Mouse (Mus musculus) cerebellum, adult 2 months (tissue): ENCODE measurements around the gene Msln. TPM values are rescaled to one million over a fixed set of nuclear protein-coding genes. Genes with fewer than 3 reads are reported as not detected.
"Not testable (repeated sequence)": the region's sequence is repeated elsewhere in the genome, so short reads cannot be mapped to it uniquely, and the experiment has no call there.

Experiments
- DNase-seq, 2 experiments: peaks; one replicate each; pipeline ENCODE4 v3.0.0; 2021
- H3K27ac ChIP-seq: fragments of 200-500 bp; 2 replicates; pipeline ENCODE4 v1.5.1; 2012; ENCODE audit warnings: low read length, control low read depth, inconsistent platforms; ENCODE audit not compliant: insufficient read depth
- H3K27me3 ChIP-seq: fragments of 200-500 bp; 2 replicates; pipeline ENCODE4 v1.6.1; 2012; ENCODE audit warnings: inconsistent platforms, mild to moderate bottlenecking, low read length, moderate library complexity; ENCODE audit not compliant: control insufficient read depth, insufficient read depth
- H3K4me1 ChIP-seq: fragments of 200-500 bp; 2 replicates; pipeline ENCODE4 v1.6.1; 2011; ENCODE audit warnings: low read length; ENCODE audit not compliant: control insufficient read depth, insufficient read depth
- H3K4me3 ChIP-seq: fragments of 200-500 bp; replicated peaks from 2 replicates; pipeline ENCODE3; 2011; ENCODE audit warnings: mild to moderate bottlenecking, low read depth, low read length, control low read depth; ENCODE audit not compliant: insufficient read depth
- CTCF ChIP-seq: fragments of 200-500 bp; IDR thresholded peaks from 2 replicates; pipeline ENCODE4 v1.5.1; 2011; ENCODE audit warnings: low read depth, mild to moderate bottlenecking, control low read depth, low read length, moderate library complexity, borderline replicate concordance; ENCODE audit not compliant: insufficient read depth
- POLR2A ChIP-seq: fragments of 200-500 bp; IDR thresholded peaks from 2 replicates; pipeline ENCODE4 v1.6.1; 2011; ENCODE audit warnings: low read length, control low read depth, borderline replicate concordance; ENCODE audit not compliant: insufficient read depth
- WGBS: fragments of 180-500 bp; shearing (Covaris S2); methylation state at CpG from one replicate; pipeline ENCODE4 v1.1.7; 2018; 5-methylcytosine and 5-hydroxymethylcytosine counted together
- polyA plus RNA-seq: library from polyadenylated mRNA; depleted of rRNA; stranded (reverse); fragments of >200 nt; gene quantifications from 2 replicates; pipeline ENCODE4 v1.2.3, GENCODE M21; 2012

Gene Msln
- polyA plus RNA-seq, 1 experiment = 0.21 TPM

DNA sequence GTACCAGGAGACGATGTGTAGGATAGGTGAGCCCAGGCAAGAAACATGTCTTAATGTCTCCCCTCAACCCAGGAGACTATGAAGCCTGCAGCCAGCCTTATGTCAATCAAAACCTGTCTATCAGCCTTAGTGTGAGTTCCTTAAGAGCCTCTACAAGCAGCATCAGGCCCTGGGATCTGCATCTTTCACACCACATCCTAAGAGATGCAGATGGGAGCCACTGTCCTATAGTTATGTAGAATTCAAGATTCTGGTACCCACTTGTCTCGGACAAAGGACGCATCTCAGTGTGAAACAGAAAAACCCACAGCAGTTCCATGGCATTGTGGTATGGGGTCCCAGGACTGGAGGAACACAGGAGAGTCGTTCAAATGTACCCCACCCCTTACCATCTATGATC is 908 bp upstream of the Msln start:
- Histone ChIP-seq H3K4me3 (no peak overlapping the region), H3K4me1 (no peaks in the 10 kb centered on the region), H3K27ac (no peak overlapping the region), H3K27me3 (no peaks in the 10 kb centered on the region)
- DNase-seq = no peak
- WGBS = 74% methylated on average over 4 of the region's 4 CpGs
- TF ChIP-seq CTCF = no peak
- TF ChIP-seq POLR2A = no peak

DNA sequence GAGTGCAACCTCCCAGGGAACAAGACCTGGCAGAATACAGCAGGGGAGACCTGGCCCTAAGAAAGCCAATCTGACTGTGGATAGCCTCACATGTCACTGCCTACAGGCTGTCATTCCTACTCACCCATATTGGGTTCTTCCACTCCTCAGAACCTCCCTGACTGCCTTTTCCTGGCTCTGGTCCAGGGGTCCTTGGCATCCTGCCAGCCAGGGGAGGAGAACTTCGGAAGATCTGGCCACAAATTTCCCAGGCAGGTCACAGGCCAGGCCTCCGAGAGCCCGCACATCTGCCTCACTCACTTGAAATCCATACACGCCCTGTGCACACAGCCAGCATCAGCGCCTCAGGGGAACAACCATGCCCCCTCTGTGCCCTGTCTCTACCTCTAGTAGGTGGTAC is 2.7 kb downstream of the Msln start:
- TF ChIP-seq CTCF (no peak), POLR2A (no peak)
- 24% methylated on average over 5 of the region's 5 CpGs for WGBS
- no peaks in the 10 kb centered on the region for H3K27me3 ChIP-seq
- DNase-seq = no peak
- H3K27ac ChIP-seq = no peak overlapping the region
- H3K4me3 ChIP-seq = no peak overlapping the region
- no peaks in the 10 kb centered on the region for H3K4me1 ChIP-seq

DNA sequence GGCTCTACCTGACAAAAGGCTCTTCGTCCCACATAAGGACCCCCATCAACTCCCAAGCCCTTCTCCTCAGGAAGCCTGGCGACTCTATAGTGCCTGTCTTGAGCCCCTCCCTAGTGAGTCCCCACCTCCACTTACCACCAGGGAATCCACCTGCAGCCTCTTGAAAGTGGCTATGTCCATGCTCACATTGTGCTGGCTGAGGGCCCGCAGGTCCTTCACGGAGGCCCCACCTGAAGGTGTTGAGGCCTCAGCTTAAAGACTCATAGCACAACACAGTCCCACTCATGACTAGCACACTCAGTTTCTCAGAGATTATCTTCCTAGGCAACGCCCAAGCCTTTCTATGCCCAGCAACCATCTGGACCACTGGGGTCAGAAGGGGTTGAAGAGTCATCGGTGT is 4.9 kb downstream of the Msln start:
- H3K27ac ChIP-seq = no peak overlapping the region
- no peak for DNase-seq
- no peaks in the 10 kb centered on the region for H3K27me3 ChIP-seq
- H3K4me1 ChIP-seq = no peaks in the 10 kb centered on the region
- no peak overlapping the region for H3K4me3 ChIP-seq
- TF ChIP-seq POLR2A = no peak
- TF ChIP-seq CTCF = no peak
- WGBS = 75% methylated on average over 6 of the region's 6 CpGs

DNA sequence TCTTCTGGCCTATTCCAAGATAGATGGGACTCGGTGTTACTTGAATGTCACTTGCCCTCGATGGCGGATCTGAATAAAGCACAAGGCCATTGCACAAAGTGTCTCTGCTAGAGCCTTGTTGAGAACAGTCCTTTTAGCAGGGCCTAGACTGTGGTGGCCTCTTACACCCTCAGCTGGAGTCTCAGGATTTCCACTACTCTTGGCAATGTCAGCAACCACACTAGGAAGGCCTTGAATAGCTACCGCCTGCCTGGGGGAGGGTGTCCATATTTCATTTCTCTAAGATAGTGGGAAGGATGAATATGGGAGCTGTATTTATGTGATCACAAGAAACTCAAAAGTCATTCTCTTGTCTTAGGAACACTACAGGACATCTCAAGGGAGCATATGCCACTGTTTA is 5.9 kb downstream of the Msln start:
- H3K27me3 ChIP-seq = no peaks in the 10 kb centered on the region
- no peak overlapping the region for H3K4me3 ChIP-seq
- H3K27ac ChIP-seq = no peak overlapping the region
- WGBS = 93% methylated on average over 4 of the region's 4 CpGs
- TF ChIP-seq POLR2A = no peak
- TF ChIP-seq CTCF = no peak
- no peaks in the 10 kb centered on the region for H3K4me1 ChIP-seq
- DNase-seq = no peak

DNA sequence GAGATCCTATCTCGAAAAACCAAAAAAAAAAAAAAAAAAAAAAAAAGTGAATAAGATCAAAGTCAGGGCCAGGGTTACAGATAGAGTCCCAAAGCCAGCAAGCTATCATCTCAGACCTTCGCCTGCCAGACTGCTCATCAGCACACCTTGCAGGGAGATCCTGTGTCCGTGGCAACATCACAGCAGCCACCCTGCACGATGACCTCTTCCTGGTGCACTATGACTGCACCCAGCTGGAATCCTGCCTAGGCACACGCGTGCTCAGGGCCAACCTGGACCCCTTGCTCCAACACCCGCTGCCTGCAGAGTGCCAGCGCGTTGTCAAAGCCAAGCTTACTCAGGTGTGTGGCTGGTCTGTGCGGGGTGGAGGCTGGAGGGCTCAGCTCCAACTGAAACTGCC is 9.9 kb downstream of the Msln start:
- Histone ChIP-seq H3K27ac (no peak overlapping the region), H3K27me3 (no peaks in the 10 kb centered on the region), H3K4me3 (no peak overlapping the region), H3K4me1 (no peaks in the 10 kb centered on the region)
- TF ChIP-seq CTCF = no peak
- no peak for TF ChIP-seq POLR2A
- DNase-seq = no peak
- WGBS = 55% methylated on average over 10 of the region's 10 CpGs

DNA sequence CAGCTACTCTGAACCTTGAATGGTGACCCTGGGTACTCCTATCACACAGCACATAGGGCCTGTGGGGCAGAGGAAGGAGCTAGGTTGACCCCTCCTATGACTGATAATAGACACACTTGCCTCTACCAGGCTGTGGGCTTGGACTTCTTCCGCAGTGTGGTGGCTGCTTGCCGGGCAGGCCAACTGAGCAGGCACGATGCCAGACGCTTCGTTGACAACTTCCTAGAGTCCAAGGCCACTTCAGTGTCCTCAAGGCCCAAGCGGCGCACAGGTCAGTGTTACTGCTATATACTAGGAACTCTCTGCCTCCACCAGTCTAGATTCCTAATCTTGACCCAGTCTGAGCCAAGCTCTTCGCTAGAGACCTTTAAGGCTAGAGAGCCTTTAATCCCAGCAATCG is 10.3 kb downstream of the Msln start:
- Histone ChIP-seq H3K4me1 (no peaks in the 10 kb centered on the region), H3K27ac (no peak overlapping the region), H3K4me3 (no peak overlapping the region), H3K27me3 (no peaks in the 10 kb centered on the region)
- 70% methylated on average over 9 of the region's 9 CpGs for WGBS
- DNase-seq = no peak
- TF ChIP-seq POLR2A = no peak

DNA sequence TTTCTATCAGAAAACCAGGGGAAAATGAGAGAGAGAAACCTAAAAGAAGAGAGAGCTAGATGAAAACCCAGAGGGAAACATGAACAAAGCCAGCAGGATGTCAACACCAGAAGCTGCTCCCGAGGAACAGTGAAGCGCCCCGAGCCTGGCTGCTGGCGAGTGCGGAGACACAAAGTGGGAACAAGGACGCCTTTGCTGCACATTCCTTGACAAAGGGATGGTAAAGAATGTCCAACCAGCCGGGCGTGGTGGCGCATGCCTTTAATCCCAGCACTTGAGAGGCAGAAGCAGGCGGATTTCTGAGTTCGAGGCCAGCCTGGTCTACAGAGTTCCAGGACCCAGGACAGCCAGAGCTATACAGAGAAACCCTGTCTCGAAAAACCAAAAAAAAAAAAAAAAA is 12.7 kb downstream of the Msln start:
- H3K4me1 ChIP-seq, H3K27me3 ChIP-seq, H3K4me3 ChIP-seq, H3K27ac ChIP-seq, DNase-seq: not testable (repeated sequence)
- WGBS = 62% methylated on average over 12 of the region's 12 CpGs

DNA sequence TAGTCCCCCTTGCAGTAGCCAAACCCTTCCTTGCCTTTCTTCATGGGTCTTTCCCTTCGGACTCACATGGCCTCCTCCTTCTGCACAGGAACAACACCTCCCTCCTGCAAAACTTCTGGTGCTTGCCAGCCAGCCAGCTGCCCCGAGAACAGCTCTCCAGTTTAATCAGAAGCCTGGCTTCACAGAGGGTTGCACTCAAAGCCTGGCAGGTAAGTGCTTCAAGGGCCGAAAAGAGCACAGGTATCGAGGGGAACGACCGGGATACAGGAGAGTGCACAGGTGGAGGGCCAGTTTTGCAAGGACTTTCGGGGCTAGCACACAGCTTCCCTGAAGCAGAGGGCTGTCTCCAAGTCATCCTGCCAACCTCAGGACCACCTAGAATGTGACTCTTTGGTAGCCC is 15.3 kb downstream of the Msln start:
- no peak for DNase-seq
- peaks cover 8% of the 10 kb centered on the region; the same call in 1 of the 2 replicates for H3K4me1 ChIP-seq
- TF ChIP-seq CTCF (no peak), POLR2A (no peak)
- WGBS = 68% methylated on average over 7 of the region's 7 CpGs
- H3K4me3 ChIP-seq = no peak overlapping the region
- H3K27me3 ChIP-seq = no peaks in the 10 kb centered on the region
- H3K27ac ChIP-seq = no peak overlapping the region

DNA sequence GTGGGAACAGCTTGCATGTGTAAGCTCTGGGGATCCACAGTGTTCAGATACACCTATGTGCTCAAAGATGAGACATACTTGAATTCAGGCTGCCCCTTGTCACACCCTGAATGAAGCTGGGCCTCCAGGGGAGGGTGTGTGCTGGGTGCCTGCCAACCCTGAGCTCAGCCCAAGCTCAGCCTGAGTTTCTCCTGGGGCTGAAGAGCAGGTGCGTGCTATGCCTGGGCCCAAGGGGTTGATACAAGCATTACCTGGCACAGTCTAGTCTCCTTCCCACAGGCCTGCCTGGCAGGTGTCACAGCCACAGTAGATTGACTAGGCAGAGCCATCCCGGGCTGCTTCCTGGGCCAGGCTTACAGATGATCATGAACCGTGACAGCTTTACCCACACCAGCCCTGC is 18.4 kb downstream of the Msln start, which contains the start of gene Mslnl:
Gene Mslnl (plus strand): TSS at position 298 of the 400 bp plus-strand sequence.
- DNase-seq = no peak
- Histone ChIP-seq H3K4me1 (peaks cover 8% of the 10 kb centered on the region; the same call in 1 of the 2 replicates), H3K27ac (no peak within 1 kb of the TSS), H3K27me3 (no peaks in the 10 kb centered on the region), H3K4me3 (no peak within 1 kb of the TSS)
- TF ChIP-seq CTCF = no peak
- no peak for TF ChIP-seq POLR2A
- 48% methylated on average over 3 of the region's 3 CpGs for WGBS
